Mouse (Mus musculus) thymus, postnatal 10 days (tissue): Measurements from ENCODE around the gene Cacng8.

Experiments used
- DNase-seq, 2 experiments: peaks; one replicate each; pipeline ENCODE4 v3.0.0; 2021; ENCODE audit warnings: low spot score in 2 of 2

Cacng8 gene

DNA sequence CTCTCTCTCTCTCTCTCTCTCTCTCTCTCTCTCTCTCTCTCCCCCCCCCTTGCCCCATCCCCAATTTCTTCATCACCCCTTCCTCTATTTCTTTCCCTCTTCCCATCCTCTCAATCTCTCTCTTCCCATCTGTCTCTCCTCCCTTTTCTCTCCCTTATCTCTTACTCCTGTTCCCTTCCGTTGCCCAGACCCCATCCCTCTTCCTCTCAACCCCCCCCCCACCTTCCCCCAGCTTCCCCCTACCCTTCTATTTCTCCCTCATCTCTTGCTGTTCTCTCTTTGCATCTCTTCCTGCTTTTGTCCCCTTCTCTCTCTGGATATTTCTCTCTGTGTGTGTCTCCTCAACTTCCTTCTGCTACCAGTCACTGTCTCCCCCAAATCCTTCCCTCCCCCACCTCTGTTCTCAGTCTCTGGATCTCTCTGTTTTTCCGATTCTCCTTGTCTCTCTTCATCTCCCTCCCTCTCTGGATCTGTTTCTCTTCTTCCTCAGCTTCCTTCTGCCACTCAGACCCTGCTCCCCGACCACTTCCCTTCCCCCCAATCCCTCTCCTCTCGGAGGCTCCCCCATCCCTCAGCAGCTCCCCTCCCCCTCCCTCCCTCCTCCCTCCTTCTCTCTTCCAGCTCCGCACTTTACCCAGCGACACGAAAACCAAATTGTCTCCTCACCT lies at the start of gene Cacng8:
Cacng8 (plus strand) TSS at position 271 of the 668 bp plus-strand sequence.
- no peak for DNase-seq

DNA sequence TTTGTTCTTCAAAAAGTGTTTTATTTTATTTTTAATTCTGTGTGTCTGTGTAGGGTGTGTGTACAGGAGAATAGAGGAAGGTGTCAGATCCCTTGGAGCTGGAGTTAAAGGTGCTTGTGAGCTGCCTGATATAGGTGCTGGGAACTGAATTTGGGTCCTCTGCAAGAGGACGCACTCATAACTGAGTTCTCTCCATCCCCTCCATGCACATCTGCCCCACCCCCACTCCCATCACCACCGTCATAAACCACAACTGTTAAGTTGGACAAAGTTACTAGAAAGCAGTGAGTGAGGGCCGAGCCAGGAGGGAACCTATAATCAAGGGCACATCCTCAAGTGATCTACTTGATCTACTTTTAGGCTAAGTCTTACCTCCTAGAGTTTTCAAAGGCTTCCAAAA lies 46.6 kb upstream of the Cacng8 start:
- no peak for DNase-seq

DNA sequence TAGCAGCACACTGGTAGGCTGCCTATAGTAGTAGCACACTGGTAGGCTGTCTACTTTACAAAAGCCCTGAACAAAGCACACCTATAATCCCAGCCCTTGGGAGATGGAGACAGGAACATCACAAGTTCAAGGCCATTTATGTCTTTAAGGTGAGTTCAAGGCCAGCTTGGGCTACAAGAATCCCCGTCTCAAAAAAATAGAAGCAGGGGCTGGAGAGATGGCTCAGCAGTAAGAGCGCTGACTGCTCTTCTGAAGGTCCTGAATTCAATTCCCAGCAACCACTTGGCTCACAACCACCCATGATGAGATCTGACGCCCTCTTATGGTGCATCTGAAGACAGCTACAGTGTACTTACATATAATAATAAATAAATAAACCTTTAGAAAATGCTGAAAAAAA lies 45.2 kb upstream of the Cacng8 start:
- no peak for DNase-seq

DNA sequence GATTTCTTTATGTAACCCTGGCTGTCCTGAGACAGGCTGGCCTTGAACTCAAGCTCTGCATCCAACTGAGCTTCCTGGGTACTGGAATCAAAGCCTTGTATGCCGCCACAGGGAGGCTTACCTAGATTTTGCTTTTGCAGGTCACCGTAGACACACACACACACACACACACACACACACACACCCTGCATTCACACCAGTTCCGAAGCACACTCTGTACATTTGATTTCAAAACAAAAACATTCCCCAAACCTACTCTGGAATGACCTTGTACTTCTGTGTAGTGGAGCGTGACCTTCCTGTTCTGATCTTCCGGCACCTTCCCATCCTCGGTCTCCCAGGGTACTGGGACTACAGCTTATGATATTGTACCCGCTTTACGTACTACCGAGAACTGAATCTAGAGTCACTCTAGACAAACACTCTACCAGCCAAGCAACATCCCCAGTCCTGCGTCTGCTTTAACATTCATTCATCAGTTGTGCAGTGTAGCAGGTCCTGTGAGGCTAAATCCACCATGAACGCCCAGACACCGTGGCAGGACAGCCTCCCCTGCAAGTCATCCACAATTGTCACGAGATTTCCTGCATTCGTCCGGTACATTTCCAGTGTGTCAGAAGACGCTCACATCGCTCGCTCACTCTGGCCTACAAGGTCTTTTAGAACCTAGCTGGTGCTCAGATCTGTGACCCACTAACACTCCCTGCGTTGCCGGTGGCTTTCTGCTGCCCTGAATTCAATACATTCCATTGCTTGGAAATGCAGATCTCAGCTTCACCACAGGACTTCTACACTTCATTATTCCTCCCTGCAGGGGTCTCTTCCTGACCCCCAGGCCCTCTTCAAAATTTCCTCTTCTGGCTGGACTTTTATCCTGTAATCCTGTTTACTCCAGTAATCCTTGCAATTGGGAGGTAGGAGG lies 42.9 kb upstream of the Cacng8 start:
- DNase-seq = no peak

DNA sequence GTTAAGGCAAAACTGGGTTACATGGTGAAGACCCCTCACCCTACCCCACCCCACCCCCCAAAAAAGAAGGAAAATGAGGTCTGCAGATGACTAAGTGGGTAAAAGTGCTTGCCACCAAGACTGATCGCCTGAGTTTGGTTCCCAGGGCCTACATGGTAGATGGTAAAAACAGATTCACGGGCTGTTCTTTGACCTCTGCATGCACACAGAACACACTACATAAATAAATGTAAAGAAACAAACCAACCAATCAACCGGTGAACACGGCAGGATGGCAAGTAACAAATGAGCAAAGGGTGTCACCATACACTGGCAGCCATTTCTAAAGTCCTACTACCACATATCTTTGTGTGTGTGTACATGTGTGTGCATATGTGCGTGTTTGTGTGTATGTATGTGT lies 42.2 kb upstream of the Cacng8 start:
- DNase-seq = no peak

DNA sequence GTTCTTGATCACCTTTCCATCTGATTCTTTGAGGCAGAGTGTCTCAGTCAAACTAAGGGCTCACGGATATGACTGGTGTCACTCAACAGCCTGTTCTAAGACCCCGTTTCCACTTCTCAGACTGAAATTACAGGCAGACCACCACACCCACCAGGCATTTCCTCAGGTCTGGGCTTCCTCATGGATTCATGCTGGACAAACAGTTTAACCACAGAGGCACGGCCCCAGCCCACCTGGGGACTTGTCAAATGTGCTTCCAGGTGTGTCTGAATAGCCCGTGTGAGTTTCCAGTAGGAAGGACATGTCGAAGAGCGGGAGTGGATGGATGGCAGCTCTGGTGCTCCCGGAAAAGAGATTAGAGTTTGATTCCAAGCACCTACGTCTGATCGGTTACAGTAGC lies 40.7 kb upstream of the Cacng8 start:
- DNase-seq = no peak

DNA sequence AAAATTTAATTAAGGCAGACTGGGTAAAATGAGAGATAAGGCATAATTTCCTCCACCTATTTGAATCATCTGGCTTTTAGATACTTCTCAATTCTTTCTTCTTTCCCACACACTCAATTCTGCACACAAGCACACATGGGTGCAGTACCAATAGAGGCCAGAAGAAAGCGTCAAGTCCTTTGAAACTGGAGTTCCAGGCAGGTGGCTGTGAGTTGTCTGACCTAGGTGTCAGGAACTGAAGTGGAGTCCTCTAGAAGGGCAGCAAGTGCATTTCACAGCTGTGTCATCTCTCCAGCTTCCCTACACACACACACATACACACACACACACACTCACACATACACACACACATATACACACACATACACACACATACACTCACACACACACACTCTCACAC lies 38.9 kb upstream of the Cacng8 start:
- no peak for DNase-seq

DNA sequence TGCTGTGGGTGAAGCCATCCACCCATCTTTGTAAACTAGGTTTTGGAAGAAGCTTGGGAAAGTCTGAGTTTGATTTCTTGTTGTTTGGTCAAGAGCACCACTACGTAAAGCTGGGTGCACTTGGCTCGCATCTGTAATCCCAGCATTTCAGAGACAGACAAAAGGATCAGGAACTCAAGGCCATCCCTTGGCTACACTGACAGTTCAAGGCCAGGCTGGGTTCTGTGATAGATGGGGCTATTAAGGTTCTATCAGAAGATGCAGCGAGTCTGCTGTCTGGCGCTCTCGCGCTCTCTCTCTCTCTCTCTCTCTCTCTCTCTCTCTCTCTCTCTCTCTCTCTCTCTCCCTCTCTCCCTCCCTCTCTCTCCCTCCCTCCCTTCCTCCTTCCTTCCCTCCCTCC lies 35.6 kb upstream of the Cacng8 start:
- DNase-seq = no peak

DNA sequence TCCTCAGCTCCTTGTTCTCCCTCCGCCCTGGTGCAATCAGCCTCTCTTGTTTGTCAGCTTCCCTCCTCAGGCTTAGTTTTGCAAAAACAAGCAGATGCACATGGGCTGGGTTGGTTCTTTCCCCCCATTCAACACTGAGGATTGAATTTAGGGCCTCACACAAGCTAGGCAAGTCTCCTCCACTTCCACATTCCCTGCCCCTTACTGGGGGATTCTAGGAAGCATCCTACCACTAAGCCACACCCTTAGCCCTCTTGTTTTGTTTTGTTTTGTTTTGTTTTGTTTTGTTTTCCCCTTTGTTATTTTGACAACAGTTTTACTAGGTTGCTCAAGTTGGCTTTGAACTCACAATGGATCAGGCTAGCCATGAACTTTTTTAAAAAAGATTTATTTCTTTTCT lies 29.8 kb upstream of the Cacng8 start:
- no peak for DNase-seq

DNA sequence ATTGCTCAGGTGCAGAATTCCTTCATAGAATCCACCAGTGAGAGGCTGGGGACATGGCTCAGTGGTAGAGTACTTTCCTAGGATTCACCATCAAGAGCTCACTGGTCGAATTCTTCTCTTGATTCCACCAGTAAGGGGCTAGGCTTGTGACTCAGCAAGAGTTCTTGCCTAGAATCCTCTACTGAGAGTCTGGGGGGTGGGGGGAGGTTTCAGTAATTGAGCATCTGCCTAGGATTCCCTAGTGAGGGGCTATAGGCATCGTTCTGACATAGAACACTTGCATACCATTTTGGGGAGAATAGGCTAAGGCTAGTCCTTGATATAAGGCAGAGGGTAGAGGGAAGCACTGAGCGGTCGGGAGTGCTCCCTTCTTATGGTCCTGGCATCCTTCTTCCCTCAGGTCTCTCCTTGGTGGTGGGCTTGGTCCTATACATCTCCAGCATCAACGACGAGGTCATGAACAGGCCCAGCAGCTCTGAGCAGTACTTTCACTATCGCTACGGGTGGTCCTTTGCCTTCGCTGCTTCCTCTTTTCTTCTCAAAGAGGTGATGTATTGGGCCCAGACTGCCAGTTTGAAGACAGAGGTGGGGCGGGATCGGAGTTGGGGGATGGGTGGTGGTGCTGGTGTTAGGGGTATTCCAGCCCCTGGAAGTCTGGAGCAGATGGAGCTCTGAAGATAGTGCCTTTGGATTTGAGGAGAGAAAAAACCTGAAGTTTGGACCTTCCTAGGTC lies 24.8 kb upstream of the Cacng8 start:
- DNase-seq = no peak

DNA sequence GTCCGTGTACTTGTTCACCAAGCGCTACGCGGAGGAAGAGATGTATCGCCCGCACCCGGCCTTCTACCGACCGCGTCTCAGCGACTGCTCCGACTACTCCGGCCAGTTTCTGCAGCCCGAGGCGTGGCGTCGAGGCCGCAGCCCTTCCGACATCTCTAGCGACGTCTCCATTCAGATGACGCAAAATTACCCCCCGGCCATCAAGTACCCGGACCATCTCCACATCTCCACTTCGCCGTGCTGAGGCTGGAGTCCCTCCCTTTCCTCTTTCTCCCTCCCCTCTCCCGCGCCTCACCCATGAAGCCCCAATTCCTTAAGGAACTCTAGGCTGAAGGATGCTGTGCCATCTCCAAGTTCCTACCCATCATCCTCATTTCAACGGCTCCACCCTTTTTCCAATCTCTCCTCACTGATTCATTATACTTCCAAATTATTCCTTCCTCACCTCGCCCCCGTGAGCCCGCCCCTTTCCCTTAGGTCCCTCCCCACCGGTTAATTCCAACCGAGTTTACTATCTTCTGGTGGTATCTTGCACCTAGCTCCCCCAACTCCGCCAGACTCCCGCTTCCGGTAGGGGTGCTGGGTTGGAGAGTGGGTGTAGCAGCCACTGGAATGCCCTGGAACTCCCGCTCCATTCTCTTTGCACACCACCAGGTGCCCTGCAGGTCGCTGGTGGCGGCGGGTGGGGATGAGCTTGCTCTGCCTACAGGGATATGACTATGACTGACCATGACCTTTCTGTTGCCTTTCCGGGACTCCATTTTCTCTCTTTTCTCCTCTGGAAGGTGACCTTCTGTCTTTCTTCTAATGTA lies 23.6 kb upstream of the Cacng8 start:
- DNase-seq = no peak

DNA sequence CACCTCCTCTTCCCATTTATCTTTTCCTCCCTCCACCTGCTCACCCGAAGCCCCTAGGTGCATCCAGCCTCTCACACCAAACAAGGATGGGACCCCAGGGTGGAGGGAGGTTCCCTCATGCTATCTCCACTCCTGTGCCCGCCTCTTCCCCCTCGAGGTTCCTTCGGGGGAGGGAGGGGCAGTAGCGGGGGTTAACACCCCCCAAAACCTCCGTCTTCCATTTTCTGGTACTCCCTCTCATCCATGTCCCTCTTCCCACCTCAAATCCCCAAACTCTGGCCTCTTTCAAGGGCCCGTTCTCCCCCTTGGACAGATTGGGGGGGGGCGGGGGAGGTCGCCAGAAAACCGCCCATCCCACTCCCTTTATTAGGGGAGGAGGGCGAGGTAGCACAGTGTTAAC lies 22.9 kb upstream of the Cacng8 start:
- DNase-seq = no peak

DNA sequence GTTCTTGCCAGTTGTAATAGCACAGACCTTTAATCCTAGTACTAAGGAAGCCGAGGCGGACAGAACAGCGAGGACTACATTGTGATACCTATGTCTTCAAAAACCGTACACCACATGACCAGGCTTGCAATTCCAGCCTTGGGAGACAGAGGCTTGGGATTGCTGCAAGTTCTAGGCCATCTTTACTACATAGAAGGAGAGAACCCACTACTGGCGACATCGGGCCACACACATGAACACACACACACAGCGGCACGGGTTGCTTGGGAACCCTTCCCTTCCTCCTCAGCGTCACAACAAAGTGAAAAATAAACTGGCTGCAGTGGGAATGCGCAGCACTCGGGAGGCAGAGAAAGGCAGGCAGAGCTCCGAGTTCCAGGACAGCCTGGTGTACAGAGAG lies 22.2 kb upstream of the Cacng8 start:
- no peak for DNase-seq

DNA sequence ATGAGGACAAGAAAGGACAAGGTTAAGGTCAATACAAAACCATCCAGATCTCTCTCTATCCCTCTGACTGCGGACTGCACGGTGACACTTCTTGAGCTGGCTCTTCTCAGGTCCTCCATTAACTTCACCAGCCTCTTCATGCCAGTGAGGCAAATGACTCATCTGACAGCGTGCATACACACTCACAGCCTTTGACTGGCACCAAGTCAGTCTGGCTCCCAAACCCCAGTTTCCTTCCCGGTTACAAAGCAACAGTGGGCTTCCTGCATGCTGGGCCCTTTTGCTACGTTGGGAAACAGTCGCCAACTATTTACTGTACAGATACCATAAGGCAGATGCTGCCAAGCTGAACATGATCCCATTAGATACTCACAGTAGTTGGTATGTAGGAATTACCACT lies 21.3 kb upstream of the Cacng8 start:
- DNase-seq = no peak

DNA sequence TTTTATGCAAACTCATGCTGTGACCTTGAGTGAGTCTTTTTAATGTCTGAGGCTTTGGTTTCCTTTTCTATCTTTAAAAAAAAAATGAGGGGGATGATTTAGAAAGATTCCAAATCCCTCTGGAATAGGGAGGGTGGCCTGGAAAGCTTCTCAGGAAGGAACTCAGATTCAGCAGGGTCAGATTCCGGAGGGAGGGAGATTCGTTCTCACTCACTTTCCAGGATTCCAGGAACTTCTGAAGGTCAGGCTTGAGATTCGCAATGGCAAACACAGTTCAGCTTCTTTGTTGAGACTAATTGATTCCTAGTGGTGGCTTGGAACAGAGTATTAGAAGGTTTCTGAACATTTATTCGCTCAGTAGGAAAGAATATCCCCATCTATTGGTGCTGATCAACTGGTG lies 20.1 kb upstream of the Cacng8 start:
- DNase-seq = no peak

DNA sequence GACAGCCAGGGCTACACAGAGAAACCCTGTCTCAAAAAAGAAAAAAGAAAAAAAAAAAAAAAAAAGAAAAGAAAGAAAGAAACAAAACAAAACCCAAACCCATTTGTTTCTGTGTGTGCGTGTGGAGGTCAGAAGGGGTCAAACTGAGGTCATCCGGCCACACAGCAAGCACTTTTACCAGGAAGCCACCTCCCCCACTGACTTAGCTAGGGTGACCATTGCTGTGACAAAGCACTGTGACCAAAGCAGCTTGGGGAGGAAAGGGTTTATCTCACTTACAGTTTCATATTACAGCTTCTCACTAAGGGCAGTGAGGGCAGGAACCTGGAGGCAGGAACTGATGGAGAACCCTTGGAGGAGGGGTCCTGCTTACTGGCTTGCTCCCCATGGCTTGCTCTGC lies 18.1 kb upstream of the Cacng8 start:
- no peak for DNase-seq

DNA sequence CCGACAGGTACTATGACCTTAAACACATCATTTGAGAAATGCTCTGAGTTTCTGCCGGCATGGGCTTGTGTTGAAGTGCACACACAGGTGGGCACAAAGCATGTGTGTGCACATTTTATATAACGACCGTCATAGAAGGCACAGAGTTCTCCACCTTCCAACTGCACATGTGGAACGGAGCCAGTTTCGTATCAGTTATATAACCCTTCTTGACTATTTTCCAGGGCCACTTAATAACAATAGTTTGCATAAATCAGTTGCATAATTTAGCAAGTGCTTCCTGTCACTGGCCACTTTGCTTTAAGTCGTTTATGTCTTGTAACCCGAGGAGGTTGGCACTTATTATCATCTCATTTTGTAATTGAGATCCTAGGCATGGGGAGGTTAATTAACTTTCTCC lies 16.7 kb upstream of the Cacng8 start:
- DNase-seq = no peak

DNA sequence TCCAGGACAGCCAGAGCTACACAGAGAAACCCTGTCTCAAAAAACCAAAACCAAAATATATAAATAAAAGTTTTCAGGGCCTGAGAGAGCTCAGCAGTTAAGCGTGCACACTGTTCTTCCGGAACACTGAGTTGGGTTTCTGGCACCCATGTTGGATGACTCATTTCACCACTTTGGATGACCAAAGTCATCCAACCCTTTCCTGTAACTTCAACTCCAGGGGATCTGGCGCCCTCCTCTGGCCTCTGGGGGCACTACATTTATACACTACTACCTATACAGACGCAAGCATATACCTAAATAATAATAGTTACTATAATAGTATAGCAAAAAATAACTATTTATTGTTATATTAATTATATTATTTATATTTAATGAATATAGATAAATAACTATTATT lies 13.7 kb upstream of the Cacng8 start:
- DNase-seq = peak in 1 of 2 experiments; percentile 29

DNA sequence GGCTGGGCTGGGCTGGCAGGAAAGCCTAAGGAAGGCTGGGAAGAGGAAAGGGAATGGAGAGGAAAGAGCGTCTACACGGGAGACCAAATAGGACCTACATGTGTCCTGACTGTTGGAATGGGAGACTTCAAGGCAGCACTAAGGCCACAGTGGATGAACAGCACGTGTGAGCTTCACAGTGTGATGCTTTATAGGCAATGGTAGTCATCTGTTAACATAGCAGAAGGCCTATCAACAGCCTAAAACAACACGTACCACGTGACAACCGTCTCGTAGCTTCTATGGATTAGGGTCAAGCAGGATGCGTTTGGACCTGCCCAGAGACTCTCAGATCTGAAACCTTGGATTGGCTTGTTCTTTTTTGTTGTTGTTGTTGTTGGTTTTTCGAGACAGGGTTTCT lies 8.4 kb upstream of the Cacng8 start:
- DNase-seq = no peak

DNA sequence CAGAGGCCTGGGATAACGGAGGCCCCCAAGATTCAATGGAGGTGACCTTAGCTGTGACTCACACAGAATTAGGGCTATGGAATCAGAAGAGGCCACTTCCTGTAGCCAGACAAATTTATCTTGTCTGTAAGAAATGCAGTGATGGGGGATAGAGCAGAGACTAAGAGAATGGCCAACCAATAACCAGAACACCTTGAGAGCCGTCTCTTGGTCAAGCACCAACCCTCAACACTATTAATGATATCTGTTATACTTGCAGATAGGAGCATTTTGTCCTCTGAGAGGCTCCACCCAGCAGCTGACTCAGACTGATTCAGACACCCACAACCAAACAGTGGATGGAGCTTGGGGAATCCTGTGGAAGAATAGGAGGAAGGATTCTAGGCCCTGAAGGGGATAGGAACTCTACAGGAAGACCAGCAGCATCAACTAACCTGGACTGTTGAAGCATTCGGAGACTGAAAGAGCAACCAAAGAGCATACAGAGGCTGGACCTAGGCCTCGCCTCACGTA lies 5.6 kb upstream of the Cacng8 start:
- DNase-seq = no peak

DNA sequence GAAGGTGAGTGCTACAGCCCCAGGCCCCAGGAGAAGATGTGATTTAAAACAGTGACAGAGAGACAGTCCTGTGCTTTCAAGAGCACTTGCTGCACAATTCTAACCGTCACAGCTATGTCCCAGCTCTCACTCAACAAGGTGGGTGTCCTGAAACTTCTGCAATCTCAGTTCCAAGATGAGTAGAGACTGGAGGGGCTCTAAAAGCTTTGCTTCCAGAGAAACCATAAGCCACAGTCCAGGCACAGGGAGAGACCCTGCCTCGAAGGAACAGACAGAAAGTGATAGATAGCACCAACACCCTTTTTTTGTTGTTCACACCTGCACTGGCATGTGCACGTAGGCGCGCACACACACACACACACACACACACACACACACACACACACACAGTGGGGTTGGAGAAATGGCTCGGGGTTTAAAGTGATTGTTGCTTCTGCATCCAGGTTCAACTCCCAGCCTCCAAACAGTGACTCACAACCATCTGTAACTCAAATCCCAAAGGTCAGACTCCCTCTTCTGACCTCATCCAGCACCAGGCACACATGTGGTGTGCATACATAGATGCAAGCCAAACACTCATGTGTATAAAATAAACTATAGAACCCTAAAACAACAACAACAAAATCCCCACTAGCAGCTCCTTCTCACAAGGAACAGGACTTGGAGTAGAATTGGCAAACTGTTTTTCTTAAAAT lies 4.3 kb upstream of the Cacng8 start:
- DNase-seq = no peak
